Mouse (Mus musculus): ENCODE results near the gene Tns1.

DNA sequence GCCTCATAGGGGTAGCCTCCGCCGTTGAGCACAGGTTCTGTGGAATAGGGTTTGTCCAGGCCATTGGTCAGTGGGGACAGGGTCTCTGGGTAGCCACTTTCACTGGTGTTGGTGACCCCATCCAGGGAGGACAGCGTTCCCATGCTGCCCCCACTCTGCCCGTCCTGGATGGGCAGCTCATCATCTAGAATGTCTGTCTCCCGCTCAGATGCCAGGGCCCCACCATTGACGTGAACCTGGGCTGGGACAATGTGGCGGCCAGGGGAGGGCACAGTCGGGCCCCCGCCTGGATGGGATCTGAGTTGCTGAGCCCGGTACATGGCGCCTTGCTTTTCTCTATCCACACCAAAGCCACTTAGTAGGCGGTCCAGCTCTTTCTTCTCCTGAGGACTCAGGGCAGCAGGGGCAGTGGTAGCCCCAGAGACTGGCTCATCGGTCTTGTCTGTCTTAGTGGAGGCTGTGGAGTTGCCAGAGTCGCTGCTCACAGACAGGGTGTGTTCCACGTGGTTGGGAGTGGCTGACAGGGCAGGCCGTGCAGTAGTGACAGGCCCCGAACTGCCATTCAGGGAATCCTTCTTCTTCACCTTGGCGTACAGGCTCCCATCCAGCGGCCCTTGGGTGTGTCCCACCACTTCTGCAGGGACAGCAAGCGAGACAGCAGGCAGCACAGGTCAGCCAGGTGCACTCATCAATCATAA, 170.8 kb downstream of the Tns1 start:
- no peak for TF ChIP-seq POLR2A (IDR thresholded peaks at IDR 0.05; ENCODE audit: control insufficient read depth, extremely low read depth, insufficient read depth, low read length, poor library complexity)
- TF ChIP-seq CTCF (IDR thresholded peaks at IDR 0.05; ENCODE audit: borderline replicate concordance, control insufficient read depth, extremely low read depth, insufficient read depth, low read length, poor library complexity), result no peak
